Mouse (Mus musculus) hindbrain, embryonic 11.5 days (tissue): ENCODE measurements at regions not wholly inside any gene's neighbourhood (a gene's known extent, or its start where the extent isn't known, plus 50 kb on each side); places are given as distances from the start of the nearest gene placed in this dataset.

Experiments
- ATAC-seq: fragments of 200-750 bp; cut with Nextera tagmentation; 2 replicates; pipeline ENCODE4 v1.8.0; 2017; ENCODE audit warnings: mild to moderate bottlenecking, moderate TSS enrichment, moderate library complexity; ENCODE audit not compliant: low FRiP score
- DNase-seq: peaks from one replicate; pipeline ENCODE4 v3.0.0-alpha.2; 2015; ENCODE audit warnings: low spot score
- H3K27ac ChIP-seq: fragments of 300-500 bp; sonication (generic); 2 replicates; pipeline ENCODE4 v1.5.1; 2014; ENCODE audit warnings: mild to moderate bottlenecking, low read depth, low read length
- H3K27me3 ChIP-seq: fragments of 300-500 bp; sonication (generic); 2 replicates; pipeline ENCODE4 v1.6.1; 2014; ENCODE audit warnings: mild to moderate bottlenecking, low read length, moderate library complexity, mixed read lengths; ENCODE audit not compliant: control insufficient read depth, insufficient read depth
- H3K36me3 ChIP-seq: fragments of 300-500 bp; sonication (generic); 2 replicates; pipeline ENCODE4 v1.6.1; 2014; ENCODE audit warnings: mild to moderate bottlenecking, low read length, moderate library complexity, mixed read lengths; ENCODE audit not compliant: control insufficient read depth, insufficient read depth
- H3K4me1 ChIP-seq: fragments of 300-500 bp; sonication (generic); replicated peaks from 2 replicates; pipeline ENCODE4 v1.6.1; 2014; ENCODE audit warnings: low read length, mixed read lengths; ENCODE audit not compliant: control insufficient read depth, insufficient read depth
- H3K4me2 ChIP-seq: fragments of 300-500 bp; sonication (generic); replicated peaks from 2 replicates; pipeline ENCODE4 v1.6.1; 2014; ENCODE audit warnings: mild to moderate bottlenecking, low read depth, low read length
- H3K4me3 ChIP-seq: fragments of 300-500 bp; sonication (generic); 2 replicates; pipeline ENCODE4 v1.5.1; 2014; ENCODE audit warnings: low read depth, low read length
- H3K9ac ChIP-seq: fragments of 300-500 bp; sonication (generic); 2 replicates; pipeline ENCODE4 v1.6.1; 2014; ENCODE audit warnings: low read depth, low read length
- H3K9me3 ChIP-seq: fragments of 300-500 bp; sonication (generic); 2 replicates; pipeline ENCODE4 v1.6.1; 2016; ENCODE audit warnings: low read length; ENCODE audit not compliant: control insufficient read depth
- WGBS: fragments of 180-500 bp; shearing (Covaris S2); extraction: QIAGEN DNeasy Blood & Tissue Kit; methylation state at CpG from one replicate; pipeline ENCODE4 v1.1.7; 2014; 5-methylcytosine and 5-hydroxymethylcytosine counted together

DNA sequence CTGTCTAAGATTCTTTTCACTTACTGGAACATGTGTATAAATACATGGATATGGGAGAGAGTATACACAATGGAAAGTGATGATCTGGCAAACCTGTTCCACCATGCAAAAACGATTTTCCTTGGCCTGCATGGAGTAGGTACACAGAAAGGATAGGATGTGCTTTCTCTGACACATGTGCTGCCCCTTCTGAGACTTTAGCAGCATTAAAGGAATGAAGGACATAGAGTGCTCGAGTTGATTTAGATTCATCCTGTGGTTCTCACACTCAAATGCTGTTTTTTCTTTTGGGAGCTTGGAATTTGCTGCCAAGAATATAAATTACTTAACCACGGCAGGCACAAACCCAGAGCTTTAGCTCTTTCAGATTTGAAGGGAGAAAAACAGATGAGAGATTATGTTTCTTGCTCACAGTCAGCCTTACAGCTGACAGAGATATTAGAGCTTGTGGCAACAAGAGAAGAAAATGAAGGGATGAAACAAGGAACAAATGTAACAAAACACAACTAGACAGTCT, 149.2 kb downstream of the 4930544G11Rik start:
- WGBS = 60% methylated on average over 3 of the region's 3 CpGs
- DNase-seq = no peak

DNA sequence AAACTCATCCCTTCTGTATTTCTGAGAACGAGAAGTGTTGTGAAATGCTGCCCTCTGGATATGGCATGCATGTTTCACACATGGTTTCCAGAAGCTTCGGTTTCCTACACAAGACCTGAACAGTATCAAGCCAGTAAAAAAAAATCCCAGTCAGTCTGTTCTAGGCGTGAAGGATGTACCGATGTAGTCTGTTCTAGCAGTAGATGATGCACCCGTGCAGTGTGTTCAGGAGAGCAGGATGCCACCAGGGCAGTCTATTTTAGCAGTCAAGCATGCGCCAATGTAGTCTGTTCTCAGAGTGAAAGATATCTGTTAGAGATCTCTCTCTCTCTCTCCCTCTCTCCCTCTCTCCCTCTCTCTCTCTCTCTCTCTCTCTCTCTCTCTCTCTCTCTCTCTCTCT, 162.0 kb downstream of the 4930544G11Rik start:
- H3K36me3 ChIP-seq = no peaks in the 10 kb centered on the region
- H3K27me3 ChIP-seq = no peaks in the 10 kb centered on the region
- H3K4me3 ChIP-seq = no peak overlapping the region
- no peak overlapping the region for H3K4me2 ChIP-seq
- H3K9ac ChIP-seq = no peak overlapping the region
- DNase-seq (no peak), ATAC-seq (no peak)
- WGBS = 90% methylated on average over 6 of the region's 6 CpGs
- H3K9me3 ChIP-seq = no peaks in the 10 kb centered on the region
- no peaks in the 10 kb centered on the region for H3K4me1 ChIP-seq
- H3K27ac ChIP-seq = no peak overlapping the region

More for the DNA sequence above, 149.2 kb downstream of the 4930544G11Rik start:
- no peaks in the 10 kb centered on the region for H3K9me3 ChIP-seq
- no peaks in the 10 kb centered on the region for H3K27me3 ChIP-seq
- H3K4me2 ChIP-seq = no peak overlapping the region
- H3K36me3 ChIP-seq = no peaks in the 10 kb centered on the region
- ATAC-seq = no peak
- no peak overlapping the region for H3K9ac ChIP-seq
- H3K27ac ChIP-seq = no peak overlapping the region
- H3K4me3 ChIP-seq = no peak overlapping the region
- no peaks in the 10 kb centered on the region for H3K4me1 ChIP-seq

DNA sequence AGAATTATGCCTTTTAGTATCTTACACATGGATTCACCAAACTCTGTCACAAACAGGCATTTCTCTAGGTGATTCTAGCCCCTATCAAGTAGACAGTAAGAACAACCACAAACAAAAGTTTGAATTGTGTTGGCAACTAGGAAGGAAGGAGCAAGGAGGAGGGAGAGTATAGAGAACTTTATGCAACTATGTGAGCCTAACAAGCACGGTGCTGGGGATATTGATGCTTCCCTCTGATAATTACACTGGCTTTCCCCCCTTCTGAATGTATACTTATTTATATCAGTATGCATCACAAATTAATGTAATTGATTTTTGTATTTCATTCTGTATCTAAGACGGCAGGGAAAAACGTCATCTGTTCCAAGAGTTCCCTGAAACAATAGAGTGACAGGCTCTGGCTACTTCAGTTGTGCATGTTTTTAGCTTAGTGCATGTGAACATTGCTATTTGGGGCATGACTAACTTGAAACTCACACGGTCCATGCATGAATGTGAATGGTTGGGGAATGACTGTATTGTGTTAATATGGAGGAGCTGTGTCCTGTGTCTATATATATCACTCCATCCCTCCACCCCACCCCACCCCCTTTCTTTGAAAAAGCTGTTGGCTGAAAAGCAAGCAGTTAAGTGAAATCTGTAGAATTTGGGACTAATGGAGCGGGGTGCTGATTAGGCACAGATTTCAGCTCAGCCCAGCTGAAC, 169.2 kb downstream of the 4930544G11Rik start:
- 63% methylated on average over 5 of the region's 5 CpGs for WGBS
- ATAC-seq = 0 out of 2 replicates have a peak, but pooled peaks have one; percentile 56

GRCm38 (mm10) chr6:66124292-66124691, 171.9 kb downstream of the 4930544G11Rik start:
- H3K4me3 ChIP-seq = no peak overlapping the region
- H3K27ac ChIP-seq = no peak overlapping the region
- WGBS = 89% methylated on average over 1 of the region's 1 CpGs
- no peak for DNase-seq
- H3K4me2 ChIP-seq = no peak overlapping the region
- H3K9ac ChIP-seq = no peak overlapping the region
- H3K4me1 ChIP-seq = no peaks in the 10 kb centered on the region
- no peaks in the 10 kb centered on the region for H3K27me3 ChIP-seq
- H3K36me3 ChIP-seq = no peaks in the 10 kb centered on the region
- no peaks in the 10 kb centered on the region for H3K9me3 ChIP-seq
- ATAC-seq = no peak

More for the DNA sequence above, 169.2 kb downstream of the 4930544G11Rik start:
- Histone ChIP-seq H3K9me3 (no peaks in the 10 kb centered on the region), H3K4me2 (no peak overlapping the region), H3K36me3 (no peaks in the 10 kb centered on the region), H3K4me3 (no peak overlapping the region), H3K27ac (no peak overlapping the region), H3K27me3 (no peaks in the 10 kb centered on the region), H3K4me1 (no peaks in the 10 kb centered on the region), H3K9ac (no peak overlapping the region)
- DNase-seq = peak; percentile 1

GRCm38 (mm10) chr6:66151786-66152185, 199.4 kb downstream of the 4930544G11Rik start:
- no peaks in the 10 kb centered on the region for H3K4me1 ChIP-seq
- no peaks in the 10 kb centered on the region for H3K27me3 ChIP-seq
- no peaks in the 10 kb centered on the region for H3K9me3 ChIP-seq
- H3K4me2 ChIP-seq = no peak overlapping the region
- ATAC-seq (no peak), DNase-seq (peak; percentile 10)
- 70% methylated on average over 3 of the region's 3 CpGs for WGBS
- no peak overlapping the region for H3K27ac ChIP-seq
- H3K4me3 ChIP-seq = no peak overlapping the region
- H3K9ac ChIP-seq = no peak overlapping the region
- no peaks in the 10 kb centered on the region for H3K36me3 ChIP-seq

DNA sequence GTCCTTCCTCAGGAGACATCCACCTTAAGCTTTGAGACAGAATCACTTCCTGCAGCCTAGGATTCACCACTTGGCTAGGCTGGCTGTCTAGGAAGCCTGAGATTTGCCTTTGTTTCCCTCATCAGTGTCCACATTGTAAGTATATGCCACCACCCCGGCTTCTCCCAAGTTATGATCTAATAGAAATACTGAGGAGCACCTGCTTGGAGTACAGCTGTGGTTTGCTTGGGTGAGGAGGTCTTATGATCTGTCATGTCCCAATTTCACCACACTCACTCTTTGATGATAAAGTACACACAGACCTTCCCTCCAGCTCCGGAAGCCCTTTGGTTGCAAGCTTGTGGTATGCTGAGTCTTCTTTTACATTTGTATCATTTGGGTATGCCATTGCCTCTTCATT, 202.4 kb downstream of the 4930544G11Rik start:
- no peaks in the 10 kb centered on the region for H3K27me3 ChIP-seq
- no peak overlapping the region for H3K27ac ChIP-seq
- no peak overlapping the region for H3K9ac ChIP-seq
- no peak overlapping the region for H3K4me2 ChIP-seq
- no peaks in the 10 kb centered on the region for H3K4me1 ChIP-seq
- H3K4me3 ChIP-seq = no peak overlapping the region
- 94% methylated on average over 2 of the region's 2 CpGs for WGBS
- ATAC-seq (no peak), DNase-seq (no peak)
- H3K36me3 ChIP-seq = no peaks in the 10 kb centered on the region
- H3K9me3 ChIP-seq = no peaks in the 10 kb centered on the region

DNA sequence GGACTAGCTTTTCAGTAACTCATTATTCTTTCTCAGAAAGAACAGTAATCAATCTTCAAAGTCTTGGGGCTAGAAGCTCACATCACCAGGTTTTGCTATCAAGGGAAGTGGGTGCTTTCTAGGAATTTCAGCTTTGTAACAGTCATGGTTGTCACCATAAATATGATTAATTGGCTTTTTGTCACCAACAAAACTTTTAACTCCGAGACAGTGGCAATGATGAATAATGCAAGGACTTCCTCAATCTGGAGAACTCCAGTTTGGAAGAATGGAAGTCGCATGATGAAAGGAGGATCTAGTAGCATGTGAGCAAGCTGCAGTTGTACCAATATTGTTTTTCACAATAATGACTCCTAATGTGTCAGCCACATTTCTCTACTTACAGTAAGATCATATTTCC, 208.4 kb downstream of the 4930544G11Rik start:
- 42% methylated on average over 2 of the region's 2 CpGs for WGBS
- Histone ChIP-seq H3K27ac (no peak overlapping the region), H3K4me1 (no peaks in the 10 kb centered on the region), H3K4me3 (no peak overlapping the region), H3K9me3 (no peaks in the 10 kb centered on the region), H3K4me2 (no peak overlapping the region), H3K36me3 (no peaks in the 10 kb centered on the region), H3K27me3 (no peaks in the 10 kb centered on the region), H3K9ac (no peak overlapping the region)
- DNase-seq = peak; percentile 32
- peak; percentile 49; the same call in 1 of the 2 replicates for ATAC-seq

GRCm38 (mm10) chr6:66168913-66169312, 216.5 kb downstream of the 4930544G11Rik start:
- Histone ChIP-seq H3K4me1 (no peaks in the 10 kb centered on the region), H3K4me3 (no peak overlapping the region), H3K27ac (no peak overlapping the region), H3K9ac (no peak overlapping the region), H3K9me3 (no peaks in the 10 kb centered on the region), H3K27me3 (no peaks in the 10 kb centered on the region), H3K4me2 (no peak overlapping the region), H3K36me3 (no peaks in the 10 kb centered on the region)
- DNase-seq (no peak), ATAC-seq (no peak)
- WGBS = 71% methylated on average over 3 of the region's 3 CpGs

DNA sequence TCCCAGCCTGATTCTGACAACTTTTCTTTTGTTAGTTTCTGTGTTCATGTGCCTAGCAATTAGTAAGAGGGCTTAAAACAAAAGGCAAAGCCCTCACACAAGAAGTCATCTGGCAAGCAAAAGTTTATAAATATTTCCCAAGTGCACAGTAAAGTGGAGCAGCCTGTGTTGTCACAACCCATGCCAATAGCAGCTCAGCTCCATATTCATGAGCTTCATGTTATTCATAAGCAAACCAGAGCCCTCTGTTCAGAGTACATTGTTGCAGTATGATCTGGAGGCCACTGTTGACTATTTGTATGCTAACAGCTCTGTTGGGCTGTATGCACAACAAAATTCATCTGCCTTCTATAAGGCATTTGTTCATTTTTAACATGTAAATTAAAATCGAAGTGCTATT, 245.6 kb downstream of the 4930544G11Rik start:
- no peaks in the 10 kb centered on the region for H3K36me3 ChIP-seq
- no peak overlapping the region for H3K4me2 ChIP-seq
- no peak overlapping the region for H3K27ac ChIP-seq
- no peaks in the 10 kb centered on the region for H3K27me3 ChIP-seq
- no peak for DNase-seq
- ATAC-seq = peak; percentile 77; the same call in 1 of the 2 replicates
- no peaks in the 10 kb centered on the region for H3K9me3 ChIP-seq
- H3K9ac ChIP-seq = no peak overlapping the region
- no peak overlapping the region for H3K4me3 ChIP-seq
- no peaks in the 10 kb centered on the region for H3K4me1 ChIP-seq
- 82% methylated on average over 1 of the region's 1 CpGs for WGBS
